Mouse (Mus musculus) midbrain, embryonic 12.5 days (tissue): ENCODE measurements around the gene Bbs5. TPM values are rescaled to one million over a fixed set of nuclear protein-coding genes. Genes with fewer than 3 reads are reported as not detected.
"Not testable (repeated sequence)": the region's sequence is repeated elsewhere in the genome, so short reads cannot be mapped to it uniquely, and the experiment has no call there.

Experiments used
- ATAC-seq: fragments of 200-750 bp; cut with Nextera tagmentation; 2 replicates; pipeline ENCODE4 v1.8.0; 2017; ENCODE audit warnings: low read depth, moderate TSS enrichment, moderate library complexity; ENCODE audit not compliant: low FRiP score
- H3K27ac ChIP-seq: fragments of 300-500 bp; sonication (generic); replicated peaks from 2 replicates; pipeline ENCODE4 v1.5.1; 2016; ENCODE audit warnings: mild to moderate bottlenecking
- H3K27me3 ChIP-seq: fragments of 300-500 bp; sonication (generic); 2 replicates; pipeline ENCODE4 v1.6.1; 2016; ENCODE audit warnings: mild to moderate bottlenecking
- H3K36me3 ChIP-seq: fragments of 300-500 bp; sonication (generic); 2 replicates; pipeline ENCODE4 v1.6.1; 2016
- H3K4me1 ChIP-seq: fragments of 300-500 bp; sonication (generic); 2 replicates; pipeline ENCODE4 v1.6.1; 2016
- H3K4me2 ChIP-seq: fragments of 300-500 bp; sonication (generic); replicated peaks from 2 replicates; pipeline ENCODE4 v1.6.1; 2016; ENCODE audit warnings: mild to moderate bottlenecking, moderate library complexity
- H3K4me3 ChIP-seq: fragments of 300-500 bp; sonication (generic); 2 replicates; pipeline ENCODE4 v1.5.1; 2016; ENCODE audit warnings: mild to moderate bottlenecking
- H3K9ac ChIP-seq: fragments of 300-500 bp; sonication (generic); replicated peaks from 2 replicates; pipeline ENCODE4 v1.6.1; 2016; ENCODE audit warnings: mild to moderate bottlenecking, moderate library complexity
- H3K9me3 ChIP-seq: fragments of 300-500 bp; sonication (generic); 2 replicates; pipeline ENCODE4 v1.6.1; 2016; ENCODE audit warnings: mild to moderate bottlenecking
- WGBS: fragments of 180-500 bp; shearing (Covaris S2); methylation state at CpG from one replicate; pipeline ENCODE4 v1.1.7; 2016; 5-methylcytosine and 5-hydroxymethylcytosine counted together
- polyA plus RNA-seq: library from polyadenylated mRNA; unstranded; fragments of >200 nt; fragmentation: Nextera tagmentation; extraction: Ambion mirVana; gene quantifications from 2 replicates; pipeline ENCODE4 v1.2.1, GENCODE M21; 2016

Gene Bbs5
- polyA plus RNA-seq, 1 experiment from 2014 or later: 18.6 TPM

DNA sequence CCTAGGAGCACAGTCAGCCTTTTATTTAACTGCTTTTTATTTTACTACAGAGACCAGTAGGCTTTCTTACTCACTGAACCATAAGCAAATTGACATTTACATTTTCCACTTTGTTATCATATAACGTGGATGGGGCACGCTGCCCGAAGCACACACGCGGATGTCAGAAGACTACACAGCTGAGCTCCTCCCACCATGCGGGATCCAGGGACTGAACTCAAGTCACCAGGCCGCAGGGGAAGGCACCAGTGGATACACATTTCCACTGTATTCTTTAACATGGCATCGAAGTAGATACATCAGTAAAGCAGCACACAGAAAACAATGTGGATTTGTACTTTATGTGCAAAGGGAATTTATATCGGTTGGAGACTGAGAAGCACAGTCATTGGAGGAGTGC is 28.3 kb downstream of the Bbs5 start:
- H3K36me3 ChIP-seq: peaks cover 4% of the 10 kb centered on the region; the same call in 1 of the 2 replicates
- no peak overlapping the region for H3K9ac ChIP-seq
- no peaks in the 10 kb centered on the region for H3K9me3 ChIP-seq
- no peak for ATAC-seq
- H3K4me3 ChIP-seq: no peak overlapping the region
- H3K4me1 ChIP-seq: no peaks in the 10 kb centered on the region
- peaks cover 5% of the 10 kb centered on the region; the same call in 1 of the 2 replicates for H3K27me3 ChIP-seq
- no peak overlapping the region for H3K27ac ChIP-seq
- H3K4me2 ChIP-seq: no peak overlapping the region
- 82% methylated on average over 9 of the region's 9 CpGs for WGBS

- H3K4me2 ChIP-seq: no peak overlapping the region
- H3K4me3 ChIP-seq: no peak overlapping the region
- H3K9me3 ChIP-seq: no peaks in the 10 kb centered on the region
- no peak overlapping the region for H3K27ac ChIP-seq
- peaks cover 16% of the 10 kb centered on the region for H3K27me3 ChIP-seq
- no peak for ATAC-seq
- no peaks in the 10 kb centered on the region for H3K4me1 ChIP-seq
- no peak overlapping the region for H3K9ac ChIP-seq
- H3K36me3 ChIP-seq: peaks cover 4% of the 10 kb centered on the region; the same call in 1 of the 2 replicates
- 69% methylated on average over 2 of the region's 2 CpGs for WGBS
Measured at GRCm38 (mm10) chr2:69676713-69677112, 29.7 kb downstream of the Bbs5 start.

DNA sequence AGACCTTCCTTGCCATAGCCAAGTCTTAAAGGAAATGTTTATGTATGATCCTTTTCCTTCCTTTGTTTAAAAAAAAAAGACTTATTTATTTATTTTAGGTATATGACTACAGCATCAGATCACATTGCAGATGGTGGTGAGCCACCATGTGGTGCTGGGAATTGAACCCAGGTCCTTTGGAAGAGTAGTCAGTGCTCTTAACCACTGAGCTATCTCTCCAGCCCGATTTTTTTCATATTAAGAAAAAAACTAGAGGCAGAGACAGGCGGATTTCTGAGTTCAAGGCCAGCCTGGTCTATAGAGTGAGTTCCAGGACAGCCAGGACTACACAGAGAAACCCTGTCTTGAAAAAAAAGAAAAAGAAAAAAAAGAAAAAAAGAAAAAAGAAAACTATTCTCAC is 30.2 kb downstream of the Bbs5 start:
- ATAC-seq, H3K27ac ChIP-seq, H3K9ac ChIP-seq, H3K36me3 ChIP-seq, H3K4me1 ChIP-seq, H3K9me3 ChIP-seq, H3K4me2 ChIP-seq, H3K4me3 ChIP-seq: not testable (repeated sequence)
- H3K27me3 ChIP-seq: peaks cover 19% of the 10 kb centered on the region
- WGBS: 84% methylated on average over 2 of the region's 2 CpGs

DNA sequence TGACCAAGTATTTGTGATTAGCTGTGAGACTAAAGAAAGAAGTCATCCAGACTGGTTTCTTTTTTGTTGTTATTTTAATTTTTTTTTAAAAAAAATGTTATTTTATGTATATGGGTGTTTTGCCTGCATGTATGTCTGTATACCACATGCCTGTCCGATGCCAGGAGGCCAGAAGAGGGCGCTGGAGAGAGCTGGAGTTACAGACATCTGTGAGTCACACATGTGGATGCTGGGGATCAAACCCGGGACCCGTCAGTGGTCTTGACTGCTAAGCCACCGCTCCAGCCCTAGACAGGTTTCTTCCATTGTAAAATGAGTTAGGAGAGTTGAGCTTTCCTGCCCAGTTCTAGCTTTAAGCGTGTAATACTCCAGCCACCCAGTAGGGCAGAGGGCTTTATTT is 33.0 kb downstream of the Bbs5 start:
- Histone ChIP-seq H3K9me3 (no peaks in the 10 kb centered on the region), H3K4me3 (no peak overlapping the region), H3K36me3 (peaks cover 4% of the 10 kb centered on the region; the same call in 1 of the 2 replicates), H3K27ac (no peak overlapping the region), H3K4me1 (peaks cover 14% of the 10 kb centered on the region), H3K27me3 (peaks cover 30% of the 10 kb centered on the region), H3K9ac (no peak overlapping the region), H3K4me2 (no peak overlapping the region)
- 66% methylated on average over 6 of the region's 6 CpGs for WGBS
- no peak for ATAC-seq

- Histone ChIP-seq H3K4me1 (peaks cover 14% of the 10 kb centered on the region), H3K27me3 (peaks cover 39% of the 10 kb centered on the region), H3K27ac (no peak overlapping the region), H3K9ac (no peak overlapping the region), H3K4me2 (no peak overlapping the region), H3K4me3 (no peak overlapping the region), H3K36me3 (peaks cover 10% of the 10 kb centered on the region), H3K9me3 (no peaks in the 10 kb centered on the region)
- ATAC-seq: no peak
- 87% methylated on average over 4 of the region's 4 CpGs for WGBS
Measured at GRCm38 (mm10) chr2:69681931-69682330, 35.0 kb downstream of the Bbs5 start.

GRCm38 (mm10) chr2:69683036-69683805 is 36.2 kb downstream of the Bbs5 start:
- peaks cover 46% of the 10 kb centered on the region for H3K27me3 ChIP-seq
- 17% methylated on average over 13 of the region's 13 CpGs for WGBS
- peak overlapping the region; percentile 27 for H3K4me2 ChIP-seq
- no peak overlapping the region; the same call in 1 of the 2 replicates for H3K4me3 ChIP-seq
- peak; percentile 76; the same call in 1 of the 2 replicates for ATAC-seq
- peak overlapping the region; percentile 50; the same call in 1 of the 2 replicates for H3K27ac ChIP-seq
- peaks cover 21% of the 10 kb centered on the region for H3K36me3 ChIP-seq
- H3K9me3 ChIP-seq: no peaks in the 10 kb centered on the region
- H3K4me1 ChIP-seq: peaks cover 14% of the 10 kb centered on the region
- no peak overlapping the region for H3K9ac ChIP-seq

- peaks cover 31% of the 10 kb centered on the region for H3K36me3 ChIP-seq
- ATAC-seq: no peak
- H3K4me2 ChIP-seq: no peak overlapping the region
- peaks cover 45% of the 10 kb centered on the region for H3K27me3 ChIP-seq
- H3K27ac ChIP-seq: no peak overlapping the region
- no peak overlapping the region for H3K9ac ChIP-seq
- WGBS: 97% methylated on average over 3 of the region's 3 CpGs
- no peak overlapping the region for H3K4me3 ChIP-seq
- H3K4me1 ChIP-seq: peaks cover 14% of the 10 kb centered on the region
- H3K9me3 ChIP-seq: no peaks in the 10 kb centered on the region
Measured at GRCm38 (mm10) chr2:69684488-69684887, 37.5 kb downstream of the Bbs5 start.

DNA sequence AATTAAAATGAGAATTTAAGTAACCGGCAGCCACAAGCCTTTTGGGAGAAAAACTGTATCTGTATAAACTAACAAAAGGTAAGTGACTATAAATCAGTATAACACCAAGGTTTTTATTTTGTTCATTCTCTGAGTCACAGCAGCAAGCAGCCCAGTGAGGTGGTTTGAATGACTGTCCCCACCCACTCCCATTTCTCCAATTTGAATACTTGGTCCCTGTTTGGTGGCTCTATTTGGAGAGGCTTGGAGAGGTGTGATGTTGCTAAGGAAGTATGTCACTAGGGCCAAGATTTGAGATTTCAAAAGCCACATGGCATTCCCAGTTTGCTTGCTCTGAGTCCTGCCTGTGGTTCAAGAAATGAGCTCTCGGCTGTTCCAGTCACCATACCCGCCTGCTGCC is 43.2 kb downstream of the Bbs5 start:
- Histone ChIP-seq H3K9ac (no peak overlapping the region), H3K27ac (no peak overlapping the region), H3K9me3 (no peaks in the 10 kb centered on the region), H3K4me3 (no peak overlapping the region), H3K4me1 (no peaks in the 10 kb centered on the region), H3K27me3 (peaks cover 15% of the 10 kb centered on the region), H3K36me3 (peaks cover 64% of the 10 kb centered on the region), H3K4me2 (no peak overlapping the region)
- WGBS: 91% methylated on average over 3 of the region's 3 CpGs
- no peak for ATAC-seq

DNA sequence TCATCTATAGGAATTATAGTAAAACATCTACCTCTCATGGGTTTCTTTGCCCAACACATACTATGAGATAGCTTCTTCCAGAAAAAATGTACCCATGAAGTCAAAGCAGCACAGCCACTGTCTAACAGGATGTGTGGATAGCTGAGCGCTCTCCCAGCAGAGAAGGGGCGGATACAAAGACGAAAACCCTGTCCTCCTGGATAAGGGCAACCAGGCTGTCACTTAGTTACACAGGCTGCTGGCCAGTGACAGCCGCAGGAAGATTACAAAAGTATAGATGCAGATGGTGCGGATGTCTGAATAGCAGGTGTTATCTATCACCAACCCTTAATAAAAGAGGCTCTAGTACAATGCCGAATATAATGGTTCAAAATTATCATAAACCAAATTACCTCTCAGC is 43.9 kb downstream of the Bbs5 start:
- Histone ChIP-seq H3K27me3 (peaks cover 11% of the 10 kb centered on the region; the same call in 1 of the 2 replicates), H3K4me1 (no peaks in the 10 kb centered on the region), H3K27ac (no peak overlapping the region), H3K9me3 (no peaks in the 10 kb centered on the region), H3K4me2 (no peak overlapping the region), H3K4me3 (no peak overlapping the region), H3K36me3 (peaks cover 64% of the 10 kb centered on the region), H3K9ac (no peak overlapping the region)
- ATAC-seq: no peak
- WGBS: 92% methylated on average over 6 of the region's 6 CpGs

DNA sequence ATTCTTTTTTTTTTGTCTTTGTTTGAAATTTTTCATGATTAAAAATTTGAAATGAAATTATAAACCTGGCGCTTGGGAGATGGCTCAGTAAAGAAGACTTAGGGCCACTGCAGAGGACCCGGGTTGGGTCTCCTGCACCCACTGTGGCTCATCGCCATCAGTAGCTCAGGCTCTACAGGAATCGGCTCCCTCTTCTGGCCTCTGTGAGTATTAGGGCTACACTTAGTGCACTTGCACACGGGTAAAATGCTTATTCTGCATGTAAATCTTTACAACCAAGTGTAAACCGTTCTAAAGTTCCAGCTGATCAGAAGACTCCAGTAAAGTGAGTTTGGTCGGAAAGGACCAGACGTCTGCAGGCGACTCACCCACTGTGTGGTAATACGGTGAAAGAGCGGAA is 46.5 kb downstream of the Bbs5 start:
- Histone ChIP-seq H3K27me3 (no peaks in the 10 kb centered on the region), H3K9me3 (no peaks in the 10 kb centered on the region), H3K9ac (no peak overlapping the region), H3K4me2 (no peak overlapping the region), H3K27ac (no peak overlapping the region), H3K4me1 (no peaks in the 10 kb centered on the region), H3K4me3 (no peak overlapping the region), H3K36me3 (peaks cover 62% of the 10 kb centered on the region)
- ATAC-seq: no peak
- 94% methylated on average over 11 of the region's 11 CpGs for WGBS

DNA sequence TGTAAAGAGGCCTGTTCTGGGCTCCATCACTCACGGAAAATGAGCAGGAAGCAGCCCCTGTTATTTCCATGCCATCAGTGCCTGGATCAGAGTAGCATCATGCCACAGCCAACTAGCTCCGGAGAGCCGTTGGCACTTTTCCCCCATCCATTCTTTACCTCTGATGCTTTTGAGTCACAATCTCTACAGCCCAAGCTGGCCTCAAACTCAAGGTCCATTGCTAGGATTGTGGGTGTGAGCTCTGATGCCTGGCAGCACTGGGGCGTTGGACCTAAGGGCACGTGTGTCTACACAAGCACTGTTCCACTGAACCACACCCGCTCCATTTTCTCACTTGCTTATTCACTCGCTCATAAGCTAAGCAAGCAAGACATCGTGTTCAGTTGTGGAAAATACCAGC is 53.5 kb downstream of the Bbs5 start:
- H3K27me3 ChIP-seq: no peaks in the 10 kb centered on the region
- H3K9me3 ChIP-seq: no peaks in the 10 kb centered on the region
- H3K36me3 ChIP-seq: peaks cover 58% of the 10 kb centered on the region
- H3K4me3 ChIP-seq: no peak overlapping the region
- H3K4me2 ChIP-seq: no peak overlapping the region
- H3K4me1 ChIP-seq: no peaks in the 10 kb centered on the region
- 94% methylated on average over 8 of the region's 8 CpGs for WGBS
- no peak overlapping the region for H3K9ac ChIP-seq
- no peak overlapping the region for H3K27ac ChIP-seq
- ATAC-seq: no peak

GRCm38 (mm10) chr2:69712171-69712570 is 65.2 kb downstream of the Bbs5 start:
- WGBS: 93% methylated on average over 14 of the region's 14 CpGs
- no peak overlapping the region for H3K9ac ChIP-seq

More at GRCm38 (mm10) chr2:69712171-69712570, 65.2 kb downstream of the Bbs5 start:
- Histone ChIP-seq H3K4me3 (no peak overlapping the region), H3K4me1 (peaks cover 5% of the 10 kb centered on the region), H3K27ac (no peak overlapping the region), H3K4me2 (no peak overlapping the region), H3K36me3 (peaks cover 3% of the 10 kb centered on the region), H3K27me3 (peaks cover 4% of the 10 kb centered on the region; the same call in 1 of the 2 replicates), H3K9me3 (no peaks in the 10 kb centered on the region)
- ATAC-seq: no peak
